ENCODE assay signal across 19 mouse cellular contexts in genomic region chr2:24914762-24915161, GRCm38 (mm10).
"Had no signal": no experiment of that assay in that cellular context is flagged by ENCODE, and none has a peak within 500 bp of the region (broad histone marks: within the 10 kb centered on the region; RNA-seq: fewer than 3 reads in every experiment).

No protein-coding gene starts in this region.

- H3K4me2 ChIP-seq: limb, embryonic 12.5 days; limb, embryonic 15.5 days; liver, embryonic 11.5 days; lung, embryonic 14.5 days; midbrain, embryonic 12.5 days; midbrain, embryonic 15.5 days; neural tube, embryonic 12.5 days; neural tube, embryonic 15.5 days had no signal

- H3K36me3 ChIP-seq: midbrain, embryonic 15.5 days; neural tube, embryonic 12.5 days; neural tube, embryonic 15.5 days had no signal

- ATAC-seq: liver, postnatal 0 days; lung, postnatal 0 days; midbrain, embryonic 15.5 days had no signal

- H3K9ac ChIP-seq: limb, embryonic 12.5 days; limb, embryonic 15.5 days; liver, embryonic 14.5 days; liver, postnatal 0 days; lung, embryonic 14.5 days; midbrain, embryonic 12.5 days; midbrain, embryonic 15.5 days; neural tube, embryonic 12.5 days; neural tube, embryonic 15.5 days had no signal

- DNase-seq: kidney, adult 18-20 months; left cerebral cortex, postnatal 4 days; liver, postnatal 0 days; lung, embryonic 14.5 days; right cerebral cortex, adult 18-20 months; right cerebral cortex, postnatal 14 days; right cerebral cortex, postnatal 4 days; thymus, postnatal 36 days had no signal

- H3K27me3 ChIP-seq: limb, embryonic 12.5 days; limb, embryonic 15.5 days; midbrain, embryonic 12.5 days; midbrain, embryonic 15.5 days; neural tube, embryonic 12.5 days; neural tube, embryonic 15.5 days had no signal

- H3K4me3 ChIP-seq: limb, embryonic 12.5 days; limb, embryonic 15.5 days; midbrain, embryonic 12.5 days; midbrain, embryonic 15.5 days; neural tube, embryonic 12.5 days; neural tube, embryonic 15.5 days had no signal

- H3K9me3 ChIP-seq: limb, embryonic 12.5 days; limb, embryonic 15.5 days; midbrain, embryonic 12.5 days; midbrain, embryonic 15.5 days; neural tube, embryonic 12.5 days; neural tube, embryonic 15.5 days had no signal

- H3K27ac ChIP-seq: limb, embryonic 12.5 days; limb, embryonic 15.5 days; liver, embryonic 14.5 days; macrophage; midbrain, embryonic 12.5 days; midbrain, embryonic 15.5 days; neural tube, embryonic 12.5 days; neural tube, embryonic 15.5 days; stomach, postnatal 0 days had no signal
